Mouse (Mus musculus): ENCODE data around the gene Slc22a20.

Slc22a20 gene

DNA sequence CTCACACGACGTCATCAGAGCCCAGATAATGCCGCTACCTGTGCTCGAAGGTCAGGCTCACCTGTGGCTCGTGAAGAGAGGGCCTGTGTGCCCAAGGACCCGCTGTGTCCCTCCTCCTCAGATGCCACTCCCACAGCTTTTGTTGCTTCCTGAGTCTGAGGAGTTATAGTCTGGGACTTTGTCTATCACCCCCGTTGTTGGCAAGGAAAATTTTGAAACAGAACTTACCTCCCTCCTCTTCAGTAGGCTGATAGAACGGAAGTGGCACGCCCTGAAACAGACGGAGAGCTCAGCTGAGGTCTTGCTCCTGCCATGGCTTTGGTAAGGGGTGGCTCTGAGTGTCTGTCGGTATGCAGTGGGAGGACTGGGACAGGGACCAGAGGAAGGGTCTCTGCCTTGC, 35.7 kb downstream of the Slc22a20 start:
- DNase-seq, result no peak

DNA sequence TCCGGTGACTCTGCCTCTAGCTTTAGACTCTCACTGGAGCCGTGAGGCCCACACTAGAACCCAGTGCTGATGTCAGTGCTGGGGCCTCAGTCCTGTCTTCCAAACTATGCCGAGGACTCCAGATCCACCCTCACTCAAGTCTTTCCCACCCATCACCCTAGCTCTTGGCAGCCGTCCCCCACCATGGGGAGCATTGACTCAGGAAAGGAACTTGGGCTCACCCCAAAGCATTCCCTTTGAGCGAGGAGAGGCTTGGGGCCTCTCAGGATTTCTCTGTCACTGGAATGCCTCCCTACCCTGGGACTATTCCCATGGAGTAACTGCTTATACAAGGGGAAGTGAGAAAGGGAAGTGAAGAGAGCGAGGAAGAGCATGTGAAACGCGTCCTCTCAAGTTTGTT, 40.1 kb downstream of the Slc22a20 start:
- DNase-seq, result no peak

DNA sequence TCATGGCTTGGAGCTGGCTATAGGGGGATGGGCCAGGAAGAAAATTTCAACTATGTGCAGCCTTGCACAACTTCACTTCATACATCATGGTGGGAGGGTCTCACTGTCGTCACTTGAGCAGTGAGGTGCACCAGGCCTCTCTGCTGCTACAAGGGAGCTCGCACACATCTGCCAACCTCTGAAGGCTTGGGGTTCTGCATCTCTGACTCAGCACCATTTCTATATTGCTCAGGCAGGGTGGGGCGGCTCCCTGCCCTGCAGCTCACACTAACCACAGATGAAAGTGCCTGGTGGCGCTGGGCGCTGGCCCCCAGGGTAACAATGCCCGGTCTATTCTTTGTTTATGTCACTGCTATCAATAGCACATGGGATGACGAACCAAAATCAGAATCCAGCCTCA, 40.9 kb downstream of the Slc22a20 start:
- no peak for DNase-seq

DNA sequence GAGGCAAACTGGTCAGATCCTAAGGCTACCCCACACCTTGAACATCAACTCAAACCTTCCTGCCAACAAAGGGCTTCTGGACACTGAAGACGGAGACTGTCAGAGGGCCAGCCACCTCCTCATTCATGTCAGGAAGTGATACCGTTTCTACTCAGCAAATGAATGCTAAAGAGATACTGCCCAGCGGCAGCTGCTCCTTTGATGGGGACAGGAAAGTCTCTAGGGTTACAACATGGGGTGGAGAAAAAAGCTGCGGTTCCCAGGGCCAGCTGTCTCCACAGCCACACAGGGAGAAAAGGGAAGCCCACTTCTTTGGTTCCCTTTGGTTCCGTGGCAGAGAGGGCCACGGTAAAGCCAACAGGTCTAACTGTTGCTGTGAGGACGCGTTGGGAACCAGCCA, 41.8 kb downstream of the Slc22a20 start:
- no peak for DNase-seq

DNA sequence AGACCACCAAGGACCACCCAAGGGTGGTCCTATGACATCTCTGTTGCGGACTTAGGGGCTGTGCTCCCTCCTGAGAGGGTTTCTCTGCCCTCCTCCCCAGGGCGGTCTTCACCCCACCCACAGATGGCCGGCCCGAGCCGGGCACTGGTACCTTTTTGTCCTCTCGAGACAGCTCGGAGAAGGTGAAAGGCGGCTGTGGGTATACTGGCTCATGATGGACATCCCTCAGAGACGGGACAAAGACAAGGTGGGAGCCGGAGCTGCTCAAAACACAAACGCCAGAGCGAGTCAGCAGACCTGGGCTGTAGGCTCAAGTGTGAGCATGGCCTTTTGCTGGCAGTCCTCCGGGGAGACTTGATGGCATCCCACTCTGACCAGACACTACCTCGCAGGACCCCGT, 42.5 kb downstream of the Slc22a20 start:
- DNase-seq, result no peak

DNA sequence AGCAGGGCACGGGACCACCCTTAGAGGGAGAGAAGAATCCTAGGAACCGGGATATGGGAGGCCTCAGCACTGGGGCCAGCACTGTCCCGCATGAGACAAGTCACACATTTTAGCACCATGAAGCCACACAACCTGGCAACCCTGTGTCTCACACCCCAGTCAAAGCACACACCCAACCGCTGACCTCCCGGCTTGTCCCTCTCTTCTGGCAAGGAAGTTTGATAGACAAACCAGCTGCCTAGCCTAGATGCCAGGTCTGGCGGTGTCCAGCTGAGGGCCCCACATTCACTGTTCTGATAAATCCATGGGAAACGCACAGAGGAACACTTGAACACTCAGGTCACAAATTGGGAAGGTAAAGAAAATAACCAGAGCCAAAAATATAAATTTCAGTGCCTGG, 43.4 kb downstream of the Slc22a20 start:
- DNase-seq, result no peak

DNA sequence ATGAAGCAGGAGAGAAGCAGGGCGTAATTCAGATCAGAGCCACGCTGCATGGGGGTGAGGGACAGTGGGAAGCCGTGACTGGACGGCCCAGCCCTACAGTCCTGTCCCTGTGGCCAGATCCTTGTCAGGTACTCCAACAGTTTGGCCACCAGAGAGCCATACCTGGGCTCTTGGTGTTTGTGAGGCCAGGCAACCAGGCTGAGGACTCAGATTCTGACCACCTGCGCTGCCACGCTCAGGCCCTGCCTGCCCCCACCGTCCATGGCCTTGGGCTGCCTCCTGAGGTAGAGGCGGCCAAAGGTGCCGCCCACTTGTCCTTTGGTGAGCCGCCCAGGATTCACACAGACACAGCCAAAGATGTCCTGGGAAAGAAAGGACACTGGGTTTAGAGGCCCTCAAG, 45.3 kb downstream of the Slc22a20 start:
- DNase-seq, result no peak

DNA sequence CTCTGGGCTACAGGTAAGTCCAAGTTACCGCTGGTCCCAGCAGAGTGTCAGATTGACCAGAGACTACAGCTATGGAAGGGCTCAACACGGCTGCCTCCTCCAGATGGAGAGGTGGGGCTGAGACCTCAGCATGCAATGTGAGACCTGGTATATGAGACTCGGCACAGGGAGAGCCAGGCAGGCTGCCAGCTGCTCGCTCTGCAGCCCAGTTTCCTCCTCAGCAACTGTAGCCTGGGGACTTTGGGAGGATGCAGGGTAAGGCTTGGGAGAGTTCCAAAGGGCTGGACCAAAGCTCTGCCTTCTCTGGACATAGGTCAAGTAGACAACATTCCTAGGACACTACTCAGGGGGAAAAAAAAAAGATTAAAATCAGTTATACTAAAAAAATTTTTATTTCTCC, 45.8 kb downstream of the Slc22a20 start:
- peak; percentile 82 for DNase-seq

DNA sequence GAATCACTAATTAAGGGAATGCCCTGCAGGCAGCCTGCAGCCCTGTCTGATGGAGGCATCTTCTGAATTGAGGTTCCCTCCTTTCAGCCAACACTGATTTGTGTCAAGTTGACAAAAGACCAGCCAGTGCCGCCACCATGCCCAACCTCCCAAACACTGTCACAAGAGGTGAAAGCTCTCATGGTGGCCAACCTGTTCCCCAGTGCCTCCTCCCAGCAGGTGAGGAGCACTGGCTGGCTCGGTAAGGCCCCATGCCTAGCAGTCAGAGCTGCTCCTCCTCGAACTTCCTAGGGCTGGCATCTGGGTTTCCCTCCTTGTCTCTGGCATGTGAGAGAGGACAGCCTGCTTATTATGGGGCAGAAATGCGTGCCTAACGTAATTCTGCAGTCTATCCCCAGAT, 46.2 kb downstream of the Slc22a20 start:
- DNase-seq, result no peak

DNA sequence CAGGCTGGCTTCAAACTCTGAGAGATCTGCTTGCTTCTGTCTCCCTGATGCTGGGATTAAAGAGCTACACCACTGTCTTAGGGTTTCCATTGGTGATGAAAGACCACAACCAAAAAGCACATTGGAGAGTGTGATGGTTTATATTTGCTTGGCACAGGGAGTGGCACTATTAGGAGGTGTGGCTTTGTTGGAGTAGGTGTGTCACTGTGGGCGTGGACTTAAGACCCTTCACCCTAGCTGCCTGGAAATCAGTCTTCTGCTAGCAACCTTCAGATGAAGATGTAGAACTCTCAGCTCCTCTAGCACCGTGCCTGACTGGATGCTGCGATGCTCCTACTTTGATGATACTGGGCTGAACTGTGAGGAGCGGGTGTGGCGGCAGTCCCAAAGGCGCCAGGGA, 47.4 kb downstream of the Slc22a20 start:
- DNase-seq, result no peak

DNA sequence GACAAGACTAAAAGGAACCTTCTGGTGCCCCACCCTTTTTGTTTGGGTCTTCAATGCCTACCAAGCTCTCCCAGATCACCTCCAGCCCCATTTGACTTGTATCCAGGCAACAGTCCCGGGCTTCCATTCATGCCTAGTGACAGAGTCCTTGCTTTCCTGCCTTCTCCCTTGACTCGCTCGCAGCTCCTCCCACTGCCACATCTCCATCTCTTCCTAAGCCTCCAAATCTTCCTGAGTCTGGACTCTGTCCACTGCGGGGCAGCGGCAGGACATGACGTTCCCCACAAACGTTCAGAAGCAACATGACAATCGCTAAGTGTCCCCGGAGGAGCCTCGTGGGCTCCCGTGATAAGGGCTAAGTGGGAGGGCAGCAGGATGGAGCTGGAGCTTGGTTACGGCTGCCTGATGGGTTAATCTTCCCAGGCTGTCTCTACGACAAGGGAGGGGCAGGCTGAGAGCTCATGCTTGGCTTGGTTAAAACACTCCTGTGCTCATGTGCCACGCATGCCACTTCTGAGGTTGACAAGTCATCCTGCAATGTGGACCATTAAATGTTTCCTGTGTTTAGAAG, 48.0 kb downstream of the Slc22a20 start:
- DNase-seq, result no peak

DNA sequence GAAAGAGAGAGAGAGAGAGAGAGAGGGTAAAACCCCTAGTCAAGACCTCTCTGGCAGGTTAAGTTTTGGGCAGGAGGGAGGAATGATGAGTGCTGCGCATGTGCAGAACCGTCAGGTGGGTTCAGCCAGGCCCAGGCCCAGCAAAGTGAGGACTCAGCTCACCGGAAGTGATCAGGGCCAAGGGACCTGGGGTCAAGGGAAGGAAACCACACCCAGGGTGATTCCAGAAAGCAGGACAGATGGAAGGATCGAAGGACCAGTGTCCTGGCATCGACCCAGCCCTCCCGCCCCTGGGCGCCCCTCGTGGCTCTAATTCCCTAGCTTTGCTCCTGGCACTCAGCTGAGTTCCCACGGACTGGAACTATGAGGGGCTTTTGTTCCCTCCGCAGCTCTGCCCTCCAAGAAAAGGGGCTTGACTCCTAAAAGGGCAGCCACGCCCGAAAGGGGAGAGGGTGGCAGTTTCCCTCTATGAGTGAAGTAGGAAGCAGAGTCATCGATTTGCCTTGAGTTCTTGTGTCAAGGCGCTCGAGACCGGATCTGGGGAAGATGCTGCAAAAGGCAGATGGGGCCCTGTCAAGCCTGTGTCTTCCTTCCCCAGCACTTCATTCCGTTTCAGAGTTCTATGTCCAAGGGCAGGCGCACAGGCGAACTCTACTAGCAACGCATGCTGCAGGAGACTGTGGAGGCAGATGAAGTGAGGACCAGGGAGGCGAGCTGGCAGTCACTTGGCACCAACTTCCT, 48.7 kb downstream of the Slc22a20 start:
- DNase-seq, result no peak

DNA sequence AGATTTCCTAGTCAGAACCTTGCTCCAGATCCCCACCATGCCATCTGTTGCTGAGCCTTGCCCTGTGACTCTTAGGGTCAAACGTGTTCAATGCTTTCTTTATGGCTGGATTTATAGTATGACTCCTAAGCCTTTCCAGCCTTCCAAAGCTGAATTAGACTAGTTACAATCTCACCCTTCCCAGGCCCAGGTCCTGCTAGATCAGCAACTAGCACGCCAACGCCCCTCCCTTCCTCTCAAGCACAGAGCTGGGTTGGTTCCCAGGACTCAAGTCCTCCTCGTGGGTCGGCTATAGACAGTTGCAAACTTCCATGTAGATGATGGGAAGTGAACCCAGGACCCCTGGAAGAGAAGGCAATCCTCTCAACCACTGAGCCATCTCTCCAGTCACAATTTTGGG, 50.3 kb downstream of the Slc22a20 start:
- no peak for DNase-seq

DNA sequence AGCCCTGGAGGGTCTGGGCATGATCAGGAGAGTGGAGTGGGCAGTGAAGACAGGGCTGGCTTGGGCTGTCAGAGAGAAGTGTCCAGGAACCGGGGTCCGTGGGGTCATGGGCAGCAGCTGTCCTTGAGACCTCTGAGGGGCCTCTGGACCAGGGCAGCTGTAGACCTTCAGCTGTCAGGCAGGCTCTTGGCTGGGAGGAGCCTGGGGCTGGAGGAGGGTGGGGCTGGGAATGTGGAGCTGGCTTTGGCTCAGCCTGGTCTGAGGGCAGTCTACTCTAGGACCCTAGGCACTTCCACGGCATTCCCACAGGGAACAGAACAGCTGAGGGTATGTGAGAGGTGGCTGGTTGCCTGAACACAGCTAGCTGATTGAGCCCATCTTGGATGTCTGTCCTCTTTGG, 50.7 kb downstream of the Slc22a20 start:
- no peak for DNase-seq

DNA sequence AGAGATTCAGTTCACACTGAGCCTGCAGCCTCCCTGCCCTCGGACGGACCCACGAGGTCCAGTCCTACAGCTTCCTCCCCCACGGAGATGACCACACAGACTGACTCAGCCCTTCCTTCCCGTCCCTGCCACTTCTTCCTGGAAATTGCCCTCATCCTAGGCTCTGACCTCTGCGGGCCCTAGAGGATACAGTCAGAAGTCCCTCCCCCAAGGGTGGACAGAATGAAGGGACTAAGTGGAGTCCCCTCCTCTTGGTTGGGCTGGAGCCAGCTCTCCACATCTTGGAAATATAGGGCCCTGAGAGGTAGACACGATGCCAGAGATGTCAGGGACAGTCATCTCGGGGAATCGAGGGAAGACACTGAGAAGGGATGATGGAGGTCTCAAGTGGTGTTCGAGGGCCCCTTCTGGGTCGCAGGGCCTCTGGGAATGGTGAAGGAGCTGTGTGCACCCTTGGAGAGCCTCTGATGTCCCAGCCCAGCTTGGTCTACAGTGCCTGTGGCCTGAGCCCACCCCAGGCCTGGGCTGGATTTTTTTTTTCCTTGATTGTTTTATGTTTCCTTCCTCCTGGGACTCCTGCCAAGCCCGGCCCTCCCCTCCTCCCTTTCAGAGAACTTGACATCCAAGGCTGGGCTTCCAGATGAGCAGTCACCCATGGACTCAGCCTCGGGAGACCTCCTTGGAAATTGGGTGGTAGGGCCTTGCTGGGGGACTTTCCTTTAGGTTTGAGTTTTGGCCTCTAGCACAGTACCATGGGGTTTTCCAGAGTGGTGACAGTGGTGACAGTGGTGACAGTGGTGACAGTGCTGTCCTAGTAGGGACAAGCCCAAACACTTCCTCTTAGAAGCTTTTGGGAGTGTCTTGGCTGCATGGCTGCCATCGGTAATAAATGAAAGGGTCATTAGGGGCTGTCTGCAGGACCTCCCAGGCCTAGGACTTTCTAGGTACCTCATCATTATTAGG, 56.0 kb downstream of the Slc22a20 start:
- no peak for DNase-seq

DNA sequence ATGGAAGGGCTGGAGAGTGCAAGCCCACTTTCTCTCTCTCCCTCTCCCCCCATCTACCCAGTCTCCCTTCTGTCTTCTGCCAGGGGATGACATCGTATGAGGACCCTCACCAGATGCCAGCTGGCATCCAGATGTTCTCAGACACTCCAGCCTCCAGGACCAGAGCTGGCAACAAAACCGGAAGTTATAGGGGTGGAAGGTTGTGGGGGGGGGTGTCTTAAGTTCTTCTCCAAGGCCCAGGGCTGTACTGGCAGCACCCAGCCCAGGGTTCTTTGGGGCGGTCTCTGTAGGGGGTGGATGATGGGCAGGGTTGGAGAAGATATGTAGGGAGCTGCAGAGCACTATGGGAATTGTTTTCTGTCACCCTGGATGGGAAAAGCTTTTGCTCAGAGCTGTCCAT, 57.4 kb downstream of the Slc22a20 start:
- no peak for DNase-seq

DNA sequence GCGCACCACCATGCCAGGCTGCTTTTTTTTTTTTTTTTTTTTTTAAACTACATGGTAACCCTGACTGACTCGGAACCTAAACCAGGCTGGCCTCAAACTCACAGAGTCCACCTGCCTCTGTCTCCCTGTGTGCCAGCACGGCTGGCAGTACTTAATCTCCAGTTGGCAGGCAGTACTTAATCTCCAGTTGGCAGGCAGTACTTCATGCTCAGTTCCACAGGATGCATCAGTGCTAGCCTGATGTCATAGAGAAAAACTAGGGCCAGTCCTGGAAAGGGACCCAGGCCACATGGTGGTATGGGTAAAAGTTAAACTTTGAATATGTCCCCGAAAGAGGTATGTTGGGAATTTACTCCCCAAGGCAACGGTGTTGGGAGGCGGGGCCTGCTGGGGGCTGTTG, 57.8 kb downstream of the Slc22a20 start:
- DNase-seq, result no peak

DNA sequence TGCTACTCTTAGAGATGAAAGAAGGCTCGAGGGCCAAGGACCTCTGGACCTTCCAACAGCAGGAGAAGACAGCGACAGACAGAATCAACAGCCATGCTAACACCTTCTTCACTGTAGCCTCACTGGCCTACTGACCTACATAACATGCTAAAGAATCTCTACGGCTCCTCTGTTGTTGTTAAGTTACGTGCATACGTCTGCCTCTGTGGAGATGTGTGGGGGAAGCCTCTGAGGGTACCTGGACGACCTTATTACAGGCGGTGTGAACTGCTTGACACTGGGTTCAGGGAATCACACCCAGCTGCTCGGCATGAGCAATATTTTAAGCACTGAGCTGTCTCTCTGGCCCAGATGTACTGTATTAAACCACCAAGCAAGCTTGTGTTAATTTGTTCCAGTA, 58.4 kb downstream of the Slc22a20 start:
- DNase-seq, result no peak

DNA sequence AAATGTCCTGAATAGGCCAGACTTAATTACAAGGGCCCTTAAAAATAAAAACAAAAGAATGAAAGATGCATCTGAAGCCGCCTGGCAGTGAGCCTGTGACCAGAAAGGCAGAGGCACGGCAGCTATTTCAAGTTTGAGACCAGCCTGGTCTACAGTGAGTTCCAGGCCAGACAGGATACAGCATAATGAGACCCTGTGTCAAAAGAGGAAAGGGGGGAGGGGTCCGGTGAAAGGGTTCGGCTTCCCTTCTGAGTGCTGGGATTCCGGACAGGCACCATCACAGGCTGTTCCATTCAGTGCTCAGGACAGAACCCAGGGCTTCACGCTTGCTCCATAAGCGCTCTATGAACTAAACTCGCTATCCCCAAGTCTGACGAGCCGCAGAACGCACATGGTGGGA, 58.9 kb downstream of the Slc22a20 start:
- no peak for DNase-seq

DNA sequence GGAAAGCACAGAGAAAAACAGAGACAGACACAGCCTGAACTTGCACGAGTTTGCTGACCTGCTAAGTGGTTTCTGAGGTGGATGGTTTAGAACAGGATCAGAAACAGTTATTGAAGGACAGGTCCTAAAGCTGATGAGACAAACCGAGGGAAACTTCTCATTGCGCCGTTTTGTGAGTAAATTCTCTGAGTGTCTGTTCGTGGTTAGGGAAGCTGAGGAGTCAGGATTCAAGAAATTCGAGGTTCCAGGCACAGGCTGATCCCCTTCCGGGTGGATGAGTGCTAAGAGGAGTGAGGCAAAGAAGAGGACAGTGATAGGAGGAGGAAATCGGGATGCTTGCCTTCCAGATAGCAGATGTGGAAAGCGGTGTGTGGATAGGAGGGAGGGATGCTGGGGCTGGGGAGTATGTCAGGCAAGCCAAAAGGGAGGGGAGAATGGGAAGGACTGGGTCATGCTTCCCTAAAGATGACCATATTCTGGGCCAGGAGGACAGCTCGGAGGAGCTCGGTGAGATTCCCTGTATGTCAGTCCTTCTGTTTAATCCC, 60.6 kb downstream of the Slc22a20 start:
- no peak for DNase-seq

DNA sequence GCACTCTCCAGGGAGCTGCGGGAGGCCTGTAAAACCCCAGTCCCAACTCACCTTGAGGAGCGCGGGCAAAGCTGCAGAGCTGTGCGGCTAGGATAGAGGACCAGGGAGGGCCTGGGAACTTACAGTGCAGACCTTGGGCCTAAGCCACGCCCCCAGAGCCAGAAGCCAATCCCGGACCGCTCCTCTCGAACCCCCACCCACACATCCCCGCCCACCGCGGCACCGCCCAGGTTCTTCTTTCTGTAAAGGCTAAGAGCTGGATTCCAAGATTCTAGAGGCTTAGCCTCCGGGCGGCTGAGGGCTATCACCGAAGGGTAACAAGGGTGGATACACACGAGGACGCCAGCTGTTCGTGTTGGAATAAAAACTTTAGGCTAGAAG, 61.2 kb downstream of the Slc22a20 start, which contains the start of gene Cdc42ep2:
Cdc42ep2 (minus strand) TSS at position 104 of the 381 bp plus-strand sequence.
- DNase-seq, result peak; percentile 94

DNA sequence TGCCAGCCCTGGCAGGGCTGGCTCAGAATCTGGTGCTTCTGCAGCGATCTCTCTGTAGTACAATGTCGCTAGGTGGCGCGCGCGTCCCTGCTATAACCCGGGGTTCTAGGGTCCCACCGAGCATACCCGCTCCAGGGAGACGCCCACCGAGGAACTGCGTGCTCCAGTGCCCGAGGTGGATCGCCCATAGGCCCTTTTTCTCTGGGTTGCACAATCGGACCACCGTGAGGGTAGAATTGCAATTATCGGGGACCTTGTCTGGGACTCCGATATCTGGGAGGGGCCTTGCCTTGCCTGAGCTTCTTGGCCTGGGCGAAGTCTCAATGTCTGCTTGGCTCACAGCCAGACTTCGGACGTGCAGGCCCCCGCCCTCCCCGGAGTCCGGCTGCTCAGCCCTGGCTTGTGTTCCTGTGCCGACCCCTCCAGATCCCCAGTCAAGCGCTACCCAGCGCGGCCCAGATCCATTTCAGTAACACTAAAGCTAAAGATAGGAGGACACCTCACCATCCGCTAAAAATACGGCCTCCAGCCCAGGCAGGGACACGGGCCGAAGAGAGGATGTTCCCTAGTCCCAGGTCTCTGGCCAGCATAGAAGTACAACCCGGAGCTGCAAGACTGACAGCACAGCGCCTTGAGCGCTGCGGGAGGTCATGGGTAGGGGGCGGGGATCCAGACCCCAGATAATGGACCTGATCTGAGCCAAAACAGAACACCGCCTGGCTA, 61.8 kb downstream of the Slc22a20 start:
- DNase-seq, result peak; percentile 88

DNA sequence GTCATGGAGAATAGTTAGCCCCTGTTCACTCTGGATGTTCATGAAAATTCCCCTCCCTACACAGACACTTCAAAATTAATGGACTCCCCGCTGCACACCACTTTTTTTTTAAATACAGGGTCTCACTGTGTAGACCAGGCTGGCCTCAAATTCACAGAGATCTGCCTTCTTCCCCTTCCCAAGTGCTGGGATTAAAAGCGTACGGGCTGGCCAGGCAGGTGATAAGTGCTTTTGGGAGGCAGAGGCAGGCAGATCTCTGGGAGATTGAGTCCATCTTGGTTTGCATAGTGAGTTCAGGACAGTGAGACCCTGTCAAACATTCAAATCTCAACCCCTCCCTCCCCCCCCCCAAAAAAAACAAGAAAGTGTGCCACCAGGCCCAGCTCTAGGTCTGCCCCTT, 63.0 kb downstream of the Slc22a20 start:
- no peak for DNase-seq

All from cerebellum, adult 8-10 months (tissue).